Mouse (Mus musculus) spleen, postnatal 14 days (tissue): ENCODE results near the gene Daam2.
"Not testable (repeated sequence)": the region's sequence is repeated elsewhere in the genome, so short reads cannot be mapped to it uniquely, and the experiment has no call there.

Experiments used
- DNase-seq, 2 experiments: peaks; one replicate each; pipeline ENCODE4 v3.0.0; 2021 to 2022; ENCODE audit warnings: low spot score in 2 of 2

Gene Daam2

DNA sequence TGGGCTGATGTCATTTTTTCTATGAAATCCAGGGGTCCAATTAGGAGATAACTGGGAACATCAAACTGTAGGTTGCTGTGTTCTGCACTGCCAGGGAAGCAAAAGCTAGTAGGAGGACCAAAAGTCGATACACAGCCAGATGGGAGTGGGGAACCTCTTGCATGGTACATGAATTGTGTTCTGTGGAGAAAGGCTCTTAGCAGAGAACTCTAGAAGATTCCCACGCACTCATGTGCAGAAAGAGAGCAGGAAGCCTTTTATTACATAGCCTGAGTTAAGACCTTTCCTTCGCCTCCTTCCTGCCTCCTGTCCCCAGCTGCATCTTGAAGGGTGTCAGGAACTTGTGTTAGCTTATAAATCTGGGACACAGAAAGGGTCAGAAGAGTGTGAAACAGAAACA, 82.3 kb downstream of the Daam2 start:
- DNase-seq, result no peak

DNA sequence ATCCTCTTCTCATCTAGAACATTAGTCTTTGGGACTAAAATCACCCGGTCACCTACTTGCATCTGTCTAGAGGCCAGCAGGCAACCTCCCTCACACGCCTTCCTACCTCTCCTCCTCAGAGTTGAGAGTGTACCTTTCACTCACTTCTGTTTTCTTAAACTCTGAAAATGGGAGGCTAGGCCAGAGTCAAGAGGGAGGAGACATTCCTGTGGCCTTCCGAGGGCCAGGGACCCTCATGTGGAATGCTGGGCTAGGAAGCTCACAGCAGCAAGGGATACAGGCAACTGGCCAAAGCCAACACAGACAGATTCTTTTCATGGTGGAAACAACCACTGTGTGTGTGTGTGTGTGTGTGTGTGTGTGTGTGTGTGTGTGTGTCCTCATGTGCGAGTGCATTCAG, 86.8 kb downstream of the Daam2 start:
- DNase-seq, result no peak

DNA sequence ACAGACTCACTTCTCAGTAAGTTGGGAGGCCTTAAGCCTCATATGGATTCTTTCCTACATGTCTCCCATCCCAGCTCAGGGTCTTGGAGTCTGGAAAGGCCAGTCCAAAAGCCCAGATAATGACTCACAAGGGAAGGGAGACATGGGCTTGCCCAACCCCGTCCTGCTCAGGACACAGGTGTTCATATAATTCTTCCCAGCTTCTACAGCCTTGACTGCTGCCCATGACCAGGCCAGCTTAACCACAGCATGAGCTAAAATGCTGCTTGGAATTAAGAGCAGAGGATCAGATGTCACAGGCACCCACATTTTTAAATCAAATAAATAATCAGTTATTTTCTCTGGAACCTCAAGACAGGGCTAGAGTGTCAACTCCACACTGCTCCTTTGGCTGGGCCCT, 89.0 kb downstream of the Daam2 start:
- no peak for DNase-seq

DNA sequence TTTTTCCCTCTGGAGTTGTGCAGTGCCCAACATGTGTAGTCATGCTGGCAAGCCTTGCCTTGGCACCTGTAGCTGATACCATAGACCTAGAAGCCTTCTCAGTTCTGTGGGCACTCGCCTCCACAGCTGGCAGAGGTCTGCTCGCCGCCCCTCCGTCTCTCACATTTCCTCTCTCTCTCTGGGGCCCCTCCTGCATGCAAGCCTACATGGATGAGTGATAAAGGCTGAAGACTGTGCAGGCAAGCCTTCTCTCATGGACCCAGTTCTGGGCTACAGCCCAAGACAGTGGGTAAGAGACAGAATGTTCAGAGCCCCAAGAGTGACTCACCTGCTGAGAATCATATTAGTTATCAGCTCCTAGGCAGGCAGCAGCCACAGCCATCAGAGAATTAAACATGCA, 90.1 kb downstream of the Daam2 start:
- DNase-seq, result no peak

DNA sequence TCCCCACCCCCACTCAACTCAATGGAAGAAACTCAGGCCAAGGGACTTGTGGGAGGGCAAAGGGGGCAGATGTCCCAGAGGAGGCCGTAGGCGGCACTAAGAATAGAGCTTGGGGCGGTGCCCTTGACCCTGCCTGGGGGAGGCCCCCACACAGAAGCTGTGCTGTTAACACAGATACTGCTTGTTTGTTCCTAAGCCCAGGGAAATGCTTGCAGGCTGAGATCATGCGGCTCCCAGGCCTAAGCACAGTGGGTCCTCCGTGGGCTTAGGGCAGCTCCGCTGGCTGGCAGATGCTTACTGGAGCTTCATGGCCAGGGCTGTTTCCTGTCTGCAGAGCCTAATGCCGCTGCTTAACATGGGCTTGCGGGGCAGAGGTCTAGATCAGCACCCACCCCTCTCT, 91.5 kb downstream of the Daam2 start:
- no peak for DNase-seq

DNA sequence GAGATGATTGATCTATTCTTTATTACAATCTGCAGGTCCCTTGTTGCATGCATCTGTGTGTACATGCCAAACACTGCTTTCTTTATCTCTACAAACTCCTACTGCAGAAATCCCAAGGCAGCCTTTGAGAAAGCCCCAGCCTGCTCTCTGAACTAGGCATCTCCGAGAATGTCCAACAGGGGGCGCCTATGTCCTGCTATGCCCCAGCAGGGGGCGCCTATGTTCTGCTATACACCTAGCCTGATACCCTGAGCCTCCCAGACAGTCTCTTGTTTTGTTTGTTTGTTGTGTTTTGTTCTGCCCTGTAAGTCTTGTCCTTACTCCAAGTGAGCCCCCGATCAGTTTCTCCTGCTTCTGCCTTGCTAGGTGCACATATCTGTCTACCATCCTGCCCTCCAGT, 95.9 kb downstream of the Daam2 start:
- DNase-seq, result peak; percentile 39 to 57

DNA sequence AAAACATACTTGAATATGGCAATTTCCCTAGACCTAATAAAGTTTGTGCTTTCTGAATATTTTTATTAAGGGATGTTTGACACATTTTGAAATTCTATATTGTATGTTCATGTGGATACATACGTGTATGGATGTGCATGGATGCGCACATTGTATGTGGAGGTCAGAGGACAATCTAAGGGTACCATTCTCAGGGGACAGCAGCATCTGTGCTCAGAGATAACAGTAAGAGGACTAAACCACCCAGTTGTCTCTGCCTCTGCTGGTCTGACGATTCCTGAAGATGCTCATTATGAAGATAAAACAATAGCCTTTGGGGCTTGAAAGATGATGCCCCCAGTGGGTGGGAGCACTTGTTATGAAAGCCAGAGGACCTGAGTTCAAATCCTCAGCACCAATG, 99.3 kb downstream of the Daam2 start:
- no peak for DNase-seq

DNA sequence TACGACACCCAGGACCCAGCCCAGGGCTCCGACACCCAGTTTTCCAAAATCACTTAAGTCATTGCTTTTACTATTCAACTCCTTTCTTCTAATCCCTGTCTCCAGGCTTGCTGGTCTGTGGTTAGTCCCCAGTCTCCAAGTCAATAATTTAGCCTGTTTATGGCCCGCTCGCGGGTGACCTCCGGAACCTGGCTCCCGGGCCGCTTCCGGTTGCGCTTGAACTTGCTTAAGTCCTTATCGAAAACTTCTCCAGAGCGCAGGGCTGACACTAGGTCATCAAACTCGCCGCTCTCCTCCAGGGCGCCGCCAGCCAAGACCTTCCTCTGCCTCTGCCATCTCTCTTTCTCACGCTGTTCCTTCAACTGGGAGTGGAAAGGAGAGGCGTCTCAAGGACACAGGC, 105.8 kb downstream of the Daam2 start:
- DNase-seq, result no peak

DNA sequence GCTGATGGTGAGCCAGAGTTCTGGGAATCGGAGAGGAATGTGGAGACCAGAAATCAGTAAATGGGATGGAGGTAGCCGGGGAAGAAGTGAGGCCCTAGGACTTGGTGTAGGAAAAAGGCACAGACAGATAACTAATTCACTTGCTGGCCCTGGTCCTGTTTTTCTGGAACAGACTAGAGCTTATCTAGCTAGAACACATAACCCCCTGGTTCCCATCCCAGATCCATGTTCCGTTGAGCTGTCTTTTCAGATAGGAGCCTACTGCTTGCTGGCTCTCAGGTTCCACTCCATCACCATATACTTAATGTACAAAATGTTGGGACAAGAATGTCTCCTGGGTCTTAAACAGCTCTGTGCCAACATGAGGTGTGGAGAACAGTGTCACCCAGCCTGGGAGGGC, 106.3 kb downstream of the Daam2 start:
- no peak for DNase-seq

DNA sequence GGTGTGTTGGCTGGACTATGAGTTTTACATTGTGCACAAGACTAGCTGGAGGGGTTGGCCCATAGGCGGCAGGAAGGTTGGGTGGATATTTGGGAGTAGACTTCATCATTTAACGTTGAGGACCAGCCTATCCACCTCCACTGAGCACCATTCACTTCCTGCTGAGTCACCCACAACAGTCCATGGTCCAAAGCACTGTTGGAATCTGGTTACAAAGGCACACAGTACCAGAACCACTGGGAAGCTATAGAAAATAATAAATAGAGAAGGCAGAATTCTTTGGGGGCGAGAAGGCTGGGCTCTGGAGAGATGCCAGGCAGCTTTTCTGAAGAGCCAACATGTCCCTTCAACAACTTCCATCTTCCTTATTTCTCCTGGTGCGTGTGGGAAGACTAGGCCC, 107.8 kb downstream of the Daam2 start:
- no peak for DNase-seq

DNA sequence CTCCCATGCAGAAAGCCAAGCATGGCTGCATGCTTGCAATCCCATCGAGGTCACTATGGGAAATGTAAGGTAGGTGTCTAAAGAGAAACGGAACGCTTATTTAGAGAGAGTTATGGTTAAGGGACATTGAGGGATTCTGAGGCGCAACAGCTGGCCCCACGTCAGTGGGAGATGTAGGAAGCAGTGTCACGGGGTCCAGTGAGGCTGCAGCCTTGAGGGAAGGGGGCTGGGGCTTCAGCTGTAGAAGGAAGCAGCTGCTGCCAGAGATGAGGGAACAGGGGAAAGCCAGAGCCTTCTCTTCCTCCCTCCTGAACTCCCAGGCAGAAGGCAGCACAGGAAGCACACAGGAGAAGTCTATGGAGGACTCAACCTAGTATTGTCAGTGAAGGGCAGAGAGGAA, 113.2 kb downstream of the Daam2 start:
- no peak for DNase-seq

DNA sequence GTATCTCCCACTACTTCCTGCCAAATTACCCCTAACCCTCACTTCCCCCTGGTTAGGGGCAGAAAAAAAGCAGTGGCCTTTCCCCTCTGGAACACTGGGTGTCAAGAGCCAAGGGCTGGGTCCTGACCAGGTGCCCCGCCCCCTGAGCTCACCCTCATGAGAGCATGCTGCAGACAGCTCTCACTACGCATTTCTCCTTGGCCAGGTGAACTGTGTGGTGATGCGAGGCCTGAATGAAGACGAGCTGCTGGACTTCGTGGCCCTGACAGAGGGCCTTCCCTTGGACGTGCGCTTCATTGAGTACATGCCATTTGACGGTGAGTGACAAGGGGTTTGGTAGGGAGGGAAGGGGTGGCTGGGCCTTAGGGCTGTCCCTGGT, 114.9 kb downstream of the Daam2 start:
- no peak for DNase-seq

DNA sequence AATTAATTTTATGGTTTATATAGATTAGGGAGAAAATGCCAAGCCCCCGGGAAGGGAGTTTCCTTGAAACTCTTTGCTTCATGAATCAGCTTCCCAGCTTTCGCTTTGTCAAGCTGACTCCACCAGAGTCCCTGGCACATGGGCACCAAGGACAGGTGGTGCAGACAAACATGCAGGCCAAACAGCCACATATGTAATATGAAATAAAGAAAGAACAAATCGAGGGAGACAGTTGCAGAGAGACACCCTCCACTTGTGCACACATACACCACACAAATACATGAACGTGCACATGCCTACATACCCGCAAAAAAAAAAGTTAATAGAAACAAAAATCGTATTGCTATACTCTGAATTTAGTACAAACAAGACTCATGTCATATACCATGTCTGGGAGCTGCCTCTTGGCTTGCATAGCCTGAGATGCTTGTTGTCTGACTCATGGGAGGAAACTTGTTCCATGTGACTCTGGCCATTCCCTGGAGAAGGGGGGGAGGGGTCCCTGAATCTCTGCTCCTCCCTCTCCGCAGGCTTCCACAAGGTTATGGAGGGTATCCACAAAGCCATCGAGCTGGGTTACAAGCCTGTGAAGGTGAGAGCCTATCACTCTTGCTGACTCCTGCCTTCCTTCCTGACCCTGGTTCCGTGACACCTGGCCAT, 115.4 kb downstream of the Daam2 start:
- DNase-seq, result no peak

DNA sequence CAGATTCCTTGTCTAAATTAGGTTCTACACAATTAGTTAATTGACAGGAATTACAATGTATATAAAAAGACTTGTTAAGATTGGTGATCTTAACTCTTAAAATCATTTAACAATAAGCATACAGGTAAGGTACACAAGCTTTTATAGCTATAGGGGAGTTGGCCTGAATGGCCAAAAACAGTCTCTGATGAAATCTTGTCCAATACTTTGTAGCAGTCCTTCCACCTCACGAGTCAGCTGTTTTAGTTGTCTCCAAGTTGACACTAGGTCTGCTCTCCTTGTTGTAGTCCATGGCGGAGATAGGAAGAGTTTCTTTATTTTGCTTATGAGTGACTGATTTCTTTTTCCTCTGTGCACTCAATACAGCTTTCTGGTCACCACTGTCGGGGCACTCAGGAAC, 121.3 kb downstream of the Daam2 start:
- DNase-seq, result not testable (repeated sequence)

DNA sequence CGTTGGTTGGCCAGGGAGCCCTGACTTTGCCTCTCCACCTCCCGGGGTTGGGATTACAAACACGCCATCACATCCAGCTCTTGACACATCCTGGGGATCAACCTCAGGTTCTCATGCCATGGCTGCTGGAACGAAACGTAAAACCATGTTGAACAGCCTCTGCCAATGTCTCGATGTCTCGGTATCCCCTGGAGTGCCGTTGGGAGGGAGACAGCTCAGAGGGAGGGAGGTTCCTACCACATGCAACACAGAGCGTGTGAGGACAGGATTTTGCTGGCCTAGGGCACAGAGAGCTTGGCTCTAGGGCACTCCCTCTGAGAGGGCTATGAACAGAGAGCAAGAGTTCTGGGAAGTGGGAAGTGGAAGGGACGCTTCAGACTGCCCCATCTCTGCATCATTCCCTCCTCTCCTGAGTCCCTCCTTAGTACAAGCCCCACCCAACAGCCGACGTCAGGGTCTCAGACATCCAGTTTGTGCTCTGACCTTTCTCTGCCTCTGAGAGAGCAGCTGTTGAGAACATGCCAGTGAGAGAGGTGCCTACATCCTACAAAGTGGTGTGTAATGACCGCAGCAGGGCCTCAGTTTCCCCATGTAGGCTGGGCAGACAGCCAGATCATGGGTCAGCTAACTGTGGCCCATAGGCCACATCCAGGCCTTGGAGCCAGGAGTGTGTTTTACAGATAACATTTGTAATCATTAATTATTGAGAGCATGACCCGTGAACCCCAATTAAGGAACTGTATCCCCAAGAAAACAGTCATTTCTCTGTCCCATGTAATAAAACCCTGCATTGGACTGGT, 123.6 kb downstream of the Daam2 start:
- DNase-seq, result no peak

DNA sequence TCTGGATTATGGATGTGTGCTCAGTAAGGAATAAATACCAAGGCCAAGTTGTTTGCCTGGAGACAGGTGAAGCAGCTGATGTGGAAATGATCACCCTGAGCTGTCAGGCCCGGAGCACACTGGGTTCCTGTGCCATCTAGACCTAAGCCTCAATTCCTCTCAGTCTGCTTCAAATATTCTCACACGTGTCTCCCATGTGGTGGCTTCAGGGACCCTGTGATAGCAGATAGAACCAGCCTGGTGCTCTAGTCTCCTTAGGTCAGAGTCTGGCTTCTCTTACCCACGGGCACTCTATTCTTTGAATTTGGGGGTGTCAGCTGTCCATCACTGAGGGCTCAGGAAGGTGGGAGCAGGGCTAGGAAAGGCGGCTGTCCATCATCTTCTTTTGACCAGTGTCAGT, 124.4 kb downstream of the Daam2 start:
- DNase-seq, result no peak

DNA sequence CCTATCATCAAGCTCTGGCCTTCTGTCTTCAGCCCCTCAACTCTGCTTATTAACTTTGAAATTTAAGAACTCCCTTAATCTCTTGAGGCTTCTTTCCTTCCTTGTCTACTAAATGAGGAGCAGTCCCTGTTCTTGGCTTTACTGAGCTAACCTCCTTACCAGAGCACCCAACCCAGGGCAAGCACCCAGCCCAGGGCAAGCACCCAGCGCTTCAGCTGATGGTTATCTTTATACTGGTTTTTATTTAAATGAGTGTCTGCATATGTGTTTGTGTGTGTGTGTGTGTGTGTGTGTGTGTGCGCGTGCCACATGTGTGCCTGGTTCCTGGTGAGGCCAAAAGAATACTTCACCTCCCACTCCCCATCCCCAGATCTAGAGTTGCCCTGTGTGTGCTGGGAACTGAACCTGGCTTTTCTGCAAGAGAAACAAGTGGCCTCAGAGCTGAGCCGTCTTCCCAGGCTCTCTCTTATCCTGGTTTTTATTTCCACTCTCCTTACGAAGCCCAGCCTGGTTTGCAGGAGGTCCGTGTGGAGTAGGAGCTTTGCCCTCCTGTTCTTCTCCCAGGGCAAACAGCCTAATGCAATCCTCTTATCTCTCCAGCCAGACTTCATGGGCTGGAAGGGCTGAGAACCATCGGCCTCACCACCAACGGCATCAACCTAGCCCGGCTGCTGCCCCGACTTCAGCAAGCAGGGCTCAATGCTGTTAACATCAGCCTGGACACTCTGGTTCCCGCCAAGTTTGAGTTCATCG, 125.1 kb downstream of the Daam2 start:
- peak; percentile 33 to 49 for DNase-seq

DNA sequence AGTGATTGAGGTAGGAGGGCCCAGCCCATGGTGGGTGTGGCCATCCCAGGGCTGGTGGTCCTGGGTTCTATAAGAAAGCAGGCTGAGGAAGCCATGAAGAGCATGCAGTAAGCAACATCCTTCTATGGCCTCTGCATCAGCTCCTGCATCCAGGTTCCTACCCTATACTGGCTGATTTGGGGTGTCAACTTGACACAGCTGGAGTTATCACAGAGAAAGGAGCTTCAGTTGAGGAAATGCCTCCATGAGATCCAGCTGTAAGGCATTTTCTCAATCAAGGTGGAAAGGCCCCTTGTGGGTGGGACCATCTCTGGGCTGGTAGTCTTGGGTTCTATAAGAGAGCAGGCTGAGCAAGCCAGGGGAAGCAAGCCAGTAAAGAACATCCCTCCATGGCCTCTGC, 126.8 kb downstream of the Daam2 start:
- DNase-seq, result peak in 1 of 2 experiments; percentile 1

DNA sequence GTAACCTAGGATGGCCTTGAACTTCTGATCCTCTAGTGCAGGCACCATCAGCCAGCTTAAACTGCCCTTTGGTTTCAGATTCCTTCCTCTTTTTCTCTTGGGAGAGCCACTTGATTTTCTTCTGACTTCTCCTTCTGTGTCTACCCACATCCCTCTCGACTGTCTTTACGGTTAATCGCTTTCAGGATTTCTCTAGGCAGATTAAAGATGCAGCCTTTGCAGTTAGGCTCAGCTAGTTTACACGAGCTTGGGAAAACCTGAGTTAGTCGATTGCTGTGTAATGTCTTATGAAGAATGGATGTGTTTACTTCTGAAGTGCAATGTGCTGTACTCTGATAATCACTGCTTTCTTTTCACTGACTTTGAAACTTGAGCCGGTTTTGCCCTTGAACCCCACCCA, 127.5 kb downstream of the Daam2 start:
- peak in 1 of 2 experiments; percentile 3 for DNase-seq

DNA sequence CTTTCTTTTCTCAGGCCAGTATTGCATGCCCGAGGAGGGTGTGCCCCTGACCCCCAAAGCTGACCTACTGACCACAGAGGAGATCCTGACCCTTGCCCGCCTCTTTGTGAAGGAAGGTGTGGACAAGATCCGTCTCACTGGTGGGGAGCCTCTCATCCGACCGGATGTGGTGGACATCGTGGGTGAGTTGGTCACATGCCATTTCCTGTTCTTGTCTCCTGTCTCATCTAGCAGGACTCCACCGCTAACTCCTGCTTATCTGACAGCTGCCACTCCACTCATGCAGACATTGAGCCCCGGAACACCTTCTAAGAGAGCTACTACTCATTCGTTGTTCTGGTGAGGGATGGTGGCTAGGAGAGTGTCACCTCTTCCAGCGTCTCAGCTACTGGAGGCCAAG, 129.1 kb downstream of the Daam2 start:
- DNase-seq, result no peak

DNA sequence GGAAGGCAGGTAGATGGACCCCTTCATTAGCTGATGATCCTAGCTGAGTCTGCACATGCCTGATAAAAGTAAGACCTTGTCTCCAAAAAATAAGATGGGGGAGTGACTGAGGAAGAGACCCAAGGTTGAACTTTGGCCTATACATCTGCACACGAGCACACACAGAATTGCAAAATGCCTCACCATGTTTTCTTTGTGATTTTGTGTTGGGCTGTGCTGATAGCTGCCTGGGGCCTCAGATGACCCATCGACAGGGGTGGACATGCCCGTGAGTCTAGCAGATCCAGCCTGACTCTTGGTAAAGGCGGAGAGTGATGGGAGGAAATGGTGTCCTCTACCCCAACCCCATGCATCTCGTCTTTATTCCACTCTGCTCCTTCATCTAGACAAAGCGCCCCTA, 129.9 kb downstream of the Daam2 start:
- no peak for DNase-seq

DNA sequence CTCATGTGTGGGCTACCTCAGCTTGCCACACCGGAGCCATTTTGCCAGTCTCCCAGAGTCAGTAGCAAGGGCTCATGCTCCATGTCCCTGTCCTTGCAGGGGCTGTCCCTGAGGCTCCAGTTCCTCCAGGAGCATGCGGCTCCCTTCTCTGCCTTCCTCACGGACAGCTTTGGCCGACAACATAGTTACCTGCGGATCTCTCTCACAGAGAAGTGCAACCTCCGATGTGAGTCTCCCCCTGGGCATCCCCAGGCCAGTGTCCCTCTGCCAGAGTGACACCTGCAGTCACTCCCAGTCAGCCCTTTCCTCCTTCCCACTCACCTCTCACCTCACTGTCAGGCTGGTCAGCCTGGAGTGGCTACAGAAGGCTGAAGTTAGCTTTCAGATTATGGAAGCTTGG, 131.1 kb downstream of the Daam2 start:
- DNase-seq, result no peak
